Mouse (Mus musculus) lung, embryonic 14.5 days (tissue): Measurements from ENCODE around the gene Gm28053. TPM values are rescaled to one million over a fixed set of nuclear protein-coding genes. Genes with fewer than 3 reads are reported as not detected.

Source experiments
- ATAC-seq: fragments of 200-750 bp; cut with Nextera tagmentation; 2 replicates; pipeline ENCODE4 v1.8.0; 2017; ENCODE audit warnings: mild to moderate bottlenecking, moderate TSS enrichment, moderate library complexity; ENCODE audit not compliant: insufficient read depth
- DNase-seq: peaks from one replicate; pipeline ENCODE4 v3.0.0-alpha.2; 2015
- H3K27ac ChIP-seq: fragments of 300-500 bp; sonication (generic); 2 replicates; pipeline ENCODE4 v1.5.1; 2014; ENCODE audit warnings: low read depth, mild to moderate bottlenecking, moderate library complexity
- H3K27me3 ChIP-seq: fragments of 300-500 bp; sonication (generic); 2 replicates; pipeline ENCODE4 v1.6.1; 2014; ENCODE audit warnings: low read length, control low read depth; ENCODE audit not compliant: insufficient read depth
- H3K36me3 ChIP-seq: fragments of 300-500 bp; sonication (generic); 2 replicates; pipeline ENCODE4 v1.6.1; 2014; ENCODE audit warnings: control low read depth; ENCODE audit not compliant: insufficient read depth
- H3K4me1 ChIP-seq: fragments of 300-500 bp; sonication (generic); 2 replicates; pipeline ENCODE4 v1.6.1; 2014; ENCODE audit warnings: antibody characterized with exemption, control low read depth; ENCODE audit not compliant: insufficient read depth
- H3K4me2 ChIP-seq: fragments of 300-500 bp; sonication (generic); 2 replicates; pipeline ENCODE4 v1.6.1; 2014; ENCODE audit warnings: mild to moderate bottlenecking
- H3K4me3 ChIP-seq: fragments of 300-500 bp; sonication (generic); 2 replicates; pipeline ENCODE4 v1.5.1; 2014; ENCODE audit warnings: low read depth, low read length
- H3K9ac ChIP-seq: fragments of 300-500 bp; sonication (generic); 2 replicates; pipeline ENCODE4 v1.6.1; 2014
- H3K9me3 ChIP-seq: fragments of 300-500 bp; sonication (generic); 2 replicates; pipeline ENCODE4 v1.6.1; 2016; ENCODE audit warnings: low read depth, low read length, control low read depth
- CTCF ChIP-seq: IDR thresholded peaks from 2 replicates; pipeline ENCODE4 v1.5.1; 2016; ENCODE audit warnings: antibody characterized with exemption, low read depth
- WGBS: fragments of 180-500 bp; shearing (Covaris S2); extraction: QIAGEN DNeasy Blood & Tissue Kit; methylation state at CpG from one replicate; pipeline ENCODE4 v1.1.7; 2014; 5-methylcytosine and 5-hydroxymethylcytosine counted together
- polyA plus RNA-seq: library from polyadenylated mRNA; unstranded; fragments of >200 nt; fragmentation: Nextera tagmentation; extraction: Ambion mirVana; gene quantifications from 2 replicates; pipeline ENCODE4 v1.2.1, GENCODE M21; 2014

Gene Gm28053
- polyA plus RNA-seq, 1 experiment from 2014 or later, result 3.8 TPM

- H3K4me1 ChIP-seq, result no peaks in the 10 kb centered on the region
- TF ChIP-seq CTCF, result no peak
- no peak overlapping the region for H3K4me2 ChIP-seq
- no peak overlapping the region for H3K27ac ChIP-seq
- peak; percentile 65 for DNase-seq
- no peaks in the 10 kb centered on the region for H3K27me3 ChIP-seq
- no peaks in the 10 kb centered on the region for H3K36me3 ChIP-seq
- H3K9ac ChIP-seq, result no peak overlapping the region
- H3K9me3 ChIP-seq, result no peaks in the 10 kb centered on the region
- H3K4me3 ChIP-seq, result no peak overlapping the region
- WGBS, result 58% methylated on average over 7 of the region's 7 CpGs
- ATAC-seq, result no peak
Observed at GRCm38 (mm10) chr6:48763567-48764270, 45.3 kb downstream of the Gm28053 start.

- H3K4me2 ChIP-seq, result no peak overlapping the region
- no peaks in the 10 kb centered on the region for H3K4me1 ChIP-seq
- no peak overlapping the region for H3K27ac ChIP-seq
- ATAC-seq (no peak), DNase-seq (no peak)
- WGBS, result 86% methylated on average over 10 of the region's 10 CpGs
- TF ChIP-seq CTCF, result no peak
- H3K9ac ChIP-seq, result no peak overlapping the region
- H3K9me3 ChIP-seq, result no peaks in the 10 kb centered on the region
- no peak overlapping the region for H3K4me3 ChIP-seq
- H3K27me3 ChIP-seq, result no peaks in the 10 kb centered on the region
- H3K36me3 ChIP-seq, result no peaks in the 10 kb centered on the region
Observed at GRCm38 (mm10) chr6:48764496-48764895, 46.1 kb downstream of the Gm28053 start.

- 64% methylated on average over 9 of the region's 9 CpGs for WGBS
- Histone ChIP-seq H3K4me2 (no peak overlapping the region), H3K36me3 (no peaks in the 10 kb centered on the region), H3K4me1 (no peaks in the 10 kb centered on the region), H3K4me3 (no peak overlapping the region), H3K27me3 (no peaks in the 10 kb centered on the region), H3K9ac (no peak overlapping the region), H3K9me3 (no peaks in the 10 kb centered on the region), H3K27ac (no peak overlapping the region)
- DNase-seq (no peak), ATAC-seq (no peak)
- no peak for TF ChIP-seq CTCF
Observed at GRCm38 (mm10) chr6:48768178-48768869, 49.9 kb downstream of the Gm28053 start.

- no peak for ATAC-seq
- Histone ChIP-seq H3K27ac (no peak overlapping the region), H3K27me3 (no peaks in the 10 kb centered on the region), H3K9me3 (no peaks in the 10 kb centered on the region), H3K4me3 (no peak overlapping the region), H3K4me1 (no peaks in the 10 kb centered on the region), H3K4me2 (no peak overlapping the region), H3K9ac (no peak overlapping the region), H3K36me3 (no peaks in the 10 kb centered on the region)
- TF ChIP-seq CTCF, result no peak
- WGBS, result 73% methylated on average over 3 of the region's 3 CpGs
- no peak for DNase-seq
Observed at GRCm38 (mm10) chr6:48768933-48769332, 50.5 kb downstream of the Gm28053 start.

GRCm38 (mm10) chr6:48770696-48771095, 52.3 kb downstream of the Gm28053 start, which contains the start of gene Gimap3:
TSS of gene Gimap3 (minus strand) at chr6:48770851.
- Histone ChIP-seq H3K27me3 (no peaks in the 10 kb centered on the region), H3K4me1 (no peaks in the 10 kb centered on the region), H3K27ac (no peak within 1 kb of the TSS), H3K36me3 (no peaks in the 10 kb centered on the region), H3K9ac (no peak within 1 kb of the TSS), H3K9me3 (no peaks in the 10 kb centered on the region), H3K4me3 (no peak within 1 kb of the TSS), H3K4me2 (no peak within 1 kb of the TSS)
- no peak for TF ChIP-seq CTCF
- WGBS, result 89% methylated on average over 3 of the region's 3 CpGs
- no peak for ATAC-seq
- no peak for DNase-seq

DNA sequence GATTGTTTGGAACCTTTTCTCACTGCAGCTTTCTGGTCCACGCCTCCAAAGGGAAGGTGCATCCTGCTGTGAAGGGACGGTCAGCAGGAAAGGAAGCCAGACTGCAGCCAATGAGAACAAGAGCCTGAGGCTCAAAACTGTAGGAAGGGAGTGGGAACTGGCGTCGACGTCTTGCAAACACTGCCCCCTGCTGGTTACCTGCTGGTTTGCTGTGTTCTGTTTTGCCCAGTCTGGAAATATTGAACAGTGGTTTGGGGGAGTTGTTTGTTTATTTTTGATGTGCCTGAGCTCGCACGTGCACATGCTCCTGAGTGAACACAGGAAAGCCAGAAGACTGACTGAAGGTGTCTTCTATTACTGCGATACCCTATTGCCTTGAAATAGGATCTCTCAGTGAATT, 53.6 kb downstream of the Gm28053 start:
- H3K4me2 ChIP-seq, result no peak overlapping the region
- peak; percentile 68 for ATAC-seq
- TF ChIP-seq CTCF, result peak; percentile 93
- 10% methylated on average over 8 of the region's 8 CpGs for WGBS
- H3K9ac ChIP-seq, result no peak overlapping the region
- no peaks in the 10 kb centered on the region for H3K27me3 ChIP-seq
- H3K27ac ChIP-seq, result no peak overlapping the region
- no peaks in the 10 kb centered on the region for H3K4me1 ChIP-seq
- no peaks in the 10 kb centered on the region for H3K9me3 ChIP-seq
- H3K36me3 ChIP-seq, result no peaks in the 10 kb centered on the region
- DNase-seq, result peak; percentile 88
- H3K4me3 ChIP-seq, result no peak overlapping the region

GRCm38 (mm10) chr6:48784406-48784805, 66.0 kb downstream of the Gm28053 start:
- H3K27ac ChIP-seq, result no peak overlapping the region
- H3K4me2 ChIP-seq, result no peak overlapping the region
- no peak overlapping the region for H3K4me3 ChIP-seq
- no peaks in the 10 kb centered on the region for H3K36me3 ChIP-seq
- peaks cover 17% of the 10 kb centered on the region for H3K4me1 ChIP-seq
- DNase-seq (no peak), ATAC-seq (no peak)
- 93% methylated on average over 1 of the region's 1 CpGs for WGBS
- no peak overlapping the region for H3K9ac ChIP-seq
- no peak for TF ChIP-seq CTCF
- no peaks in the 10 kb centered on the region; the same call in 1 of the 2 replicates for H3K9me3 ChIP-seq
- H3K27me3 ChIP-seq, result no peaks in the 10 kb centered on the region
